Mouse (Mus musculus): ENCODE data around the gene Gm3727.
"Not testable (repeated sequence)": the region's sequence is repeated elsewhere in the genome, so short reads cannot be mapped to it uniquely, and the experiment has no call there.

The Gm3727 gene

GRCm38 (mm10) chr14:7264614-7265013 lies at the start of gene Gm3727:
Gene Gm3727 (minus strand): TSS chr14:7264714.
- not testable (repeated sequence) for DNase-seq (ENCODE audit: inconsistent ontology term)

- not testable (repeated sequence) for DNase-seq (ENCODE audit: inconsistent ontology term)
Observed at GRCm38 (mm10) chr14:7243498-7243897, 21.0 kb downstream of the Gm3727 start.

Data from Muller cell, postnatal 12 days (primary cell).